Mouse (Mus musculus) c-Kit-positive CD71-positive TER-119-negative erythroid progenitor cells, embryonic 14.5 days (primary cell): Measurements from ENCODE around the gene Grk1.

ENCODE experiments used
- DNase-seq: peaks from one replicate; pipeline ENCODE4 v3.0.0-alpha.2; 2013; ENCODE audit warnings: low read depth

Gene Grk1

GRCm38 (mm10) chr8:13404666-13405131 lies at the start of gene Grk1:
Gene Grk1 (plus strand): TSS chr8:13405081.
- no peak for DNase-seq

GRCm38 (mm10) chr8:13356221-13356620 lies 48.7 kb upstream of the Grk1 start:
- no peak for DNase-seq

- no peak for DNase-seq
These were observed 48.2 kb upstream of the Grk1 start for GRCm38 (mm10) chr8:13356681-13357080.

GRCm38 (mm10) chr8:13360213-13360612 lies 44.7 kb upstream of the Grk1 start:
- no peak for DNase-seq

GRCm38 (mm10) chr8:13361865-13362264 lies 43.0 kb upstream of the Grk1 start:
- no peak for DNase-seq

GRCm38 (mm10) chr8:13373151-13373662 lies 31.7 kb upstream of the Grk1 start:
- no peak for DNase-seq

GRCm38 (mm10) chr8:13381630-13382029 lies 23.3 kb upstream of the Grk1 start:
- DNase-seq: no peak

- DNase-seq: no peak
These were observed 22.3 kb upstream of the Grk1 start for GRCm38 (mm10) chr8:13382536-13382935.

- DNase-seq: no peak
These were observed 21.9 kb upstream of the Grk1 start for GRCm38 (mm10) chr8:13382999-13383398.

- no peak for DNase-seq
These were observed 18.5 kb upstream of the Grk1 start for GRCm38 (mm10) chr8:13386366-13386765.

GRCm38 (mm10) chr8:13387728-13388127 lies 17.2 kb upstream of the Grk1 start:
- no peak for DNase-seq

GRCm38 (mm10) chr8:13388744-13389143 lies 16.1 kb upstream of the Grk1 start:
- no peak for DNase-seq

GRCm38 (mm10) chr8:13393869-13394268 lies 11.0 kb upstream of the Grk1 start:
- DNase-seq: no peak

GRCm38 (mm10) chr8:13396725-13397124 lies 8.2 kb upstream of the Grk1 start, which contains the start of gene Atp4b:
Gene Atp4b (minus strand): TSS chr8:13396825.
- DNase-seq: no peak

- no peak for DNase-seq
These were observed 1.4 kb upstream of the Grk1 start for GRCm38 (mm10) chr8:13403517-13403916.

GRCm38 (mm10) chr8:13406011-13406410 lies 1.1 kb downstream of the Grk1 start:
- no peak for DNase-seq

GRCm38 (mm10) chr8:13411597-13411996 lies 6.7 kb downstream of the Grk1 start:
- peak; percentile 38 for DNase-seq

GRCm38 (mm10) chr8:13412891-13413558 lies 8.1 kb downstream of the Grk1 start:
- DNase-seq: peak; percentile 35

GRCm38 (mm10) chr8:13413823-13414390 lies 9.0 kb downstream of the Grk1 start:
- no peak for DNase-seq

- no peak for DNase-seq
These were observed 11.0 kb downstream of the Grk1 start for GRCm38 (mm10) chr8:13415879-13416278.

GRCm38 (mm10) chr8:13419111-13419639 lies 14.3 kb downstream of the Grk1 start:
- DNase-seq: no peak

- no peak for DNase-seq
These were observed 16.1 kb downstream of the Grk1 start for GRCm38 (mm10) chr8:13420970-13421369.

- DNase-seq: no peak
These were observed 22.5 kb downstream of the Grk1 start for GRCm38 (mm10) chr8:13427351-13427750.
